Mouse (Mus musculus): ENCODE data around the gene Slc32a1. TPM values are rescaled to one million over a fixed set of nuclear protein-coding genes. Genes with fewer than 3 reads are reported as not detected.

The Slc32a1 gene
- total and polyA plus RNA-seq, 2 experiments from 2014 or later, result not detected

DNA sequence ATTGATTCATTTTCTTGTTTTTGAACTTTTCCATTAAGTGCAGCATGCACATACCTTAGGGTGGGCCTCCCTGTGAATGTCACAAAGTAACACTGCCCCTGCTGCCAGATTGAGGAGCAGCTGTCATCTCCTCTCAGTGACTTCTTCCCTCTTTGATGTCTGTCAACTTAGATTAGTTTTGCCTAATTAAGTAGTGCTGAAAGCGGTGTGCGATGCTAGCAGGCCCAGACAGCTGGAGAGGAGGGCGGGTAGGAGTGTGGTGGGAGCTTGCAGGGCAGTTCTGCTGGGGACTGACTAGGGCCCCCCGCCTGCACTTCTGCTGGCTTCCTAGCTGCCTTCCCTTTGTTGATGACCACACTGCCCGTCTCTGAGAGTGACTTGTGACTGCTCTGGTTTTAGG lies 21.3 kb downstream of the Slc32a1 start:
- no peak overlapping the region for H3K4me2 ChIP-seq (ENCODE audit: low read depth, low read length)
- no peak overlapping the region for H3K9ac ChIP-seq (replicated peaks; ENCODE audit: low read depth, low read length)
- peaks cover 90% of the 10 kb centered on the region for H3K36me3 ChIP-seq (replicated peaks; ENCODE audit: control insufficient read depth, insufficient read depth, low read length)
- H3K4me1 ChIP-seq (ENCODE audit: control insufficient read depth, insufficient read depth), result no peaks in the 10 kb centered on the region
- DNase-seq (ENCODE audit: low spot score), result no peak
- no peak for ATAC-seq (ENCODE audit: insufficient read depth, low read depth)
- no peaks in the 10 kb centered on the region for H3K27me3 ChIP-seq (ENCODE audit: control insufficient read depth, insufficient read depth, low read length)
- H3K9me3 ChIP-seq (replicated peaks; ENCODE audit: control insufficient read depth, low read length), result no peaks in the 10 kb centered on the region
- no peak overlapping the region for H3K4me3 ChIP-seq (ENCODE audit: low read depth, low read length)
- 76% methylated on average over 5 of the region's 5 CpGs for WGBS
- TF ChIP-seq CTCF (IDR thresholded peaks at IDR 0.05; ENCODE audit: low read depth) (no peak), EP300 (IDR thresholded peaks at IDR 0.05; ENCODE audit: low read depth) (no peak)
- no peak overlapping the region for H3K27ac ChIP-seq (ENCODE audit: low read depth)

DNA sequence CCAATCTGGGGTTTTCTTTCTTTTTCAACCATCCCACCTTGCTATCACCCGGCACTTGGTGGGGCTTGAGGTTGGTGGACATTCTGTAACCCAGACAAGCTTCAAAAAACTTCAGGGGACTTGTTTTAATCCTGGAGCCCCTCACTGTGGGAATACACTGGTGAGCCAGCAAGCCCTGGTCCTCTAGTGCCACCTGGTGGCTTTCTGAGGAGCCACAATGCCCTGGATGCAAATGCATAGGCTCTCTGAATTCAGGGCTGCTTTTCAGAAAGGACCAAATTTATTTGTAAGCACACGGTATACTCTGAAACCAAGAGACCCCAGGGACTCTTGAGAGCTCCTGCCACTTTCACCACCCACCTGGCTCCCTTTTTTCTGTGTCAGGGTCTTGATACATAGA lies 31.3 kb downstream of the Slc32a1 start:
- no peak for TF ChIP-seq EP300 (IDR thresholded peaks at IDR 0.05; ENCODE audit: low read depth)
- TF ChIP-seq CTCF (IDR thresholded peaks at IDR 0.05; ENCODE audit: low read depth), result peak; percentile 92
- Histone ChIP-seq H3K4me2 (ENCODE audit: low read depth, low read length) (no peak overlapping the region), H3K27ac (ENCODE audit: low read depth) (no peak overlapping the region), H3K9me3 (replicated peaks; ENCODE audit: control insufficient read depth, low read length) (peaks cover 5% of the 10 kb centered on the region), H3K4me3 (ENCODE audit: low read depth, low read length) (no peak overlapping the region), H3K27me3 (ENCODE audit: control insufficient read depth, insufficient read depth, low read length) (no peaks in the 10 kb centered on the region), H3K4me1 (ENCODE audit: control insufficient read depth, insufficient read depth) (no peaks in the 10 kb centered on the region), H3K36me3 (replicated peaks; ENCODE audit: control insufficient read depth, insufficient read depth, low read length) (peaks cover 39% of the 10 kb centered on the region), H3K9ac (replicated peaks; ENCODE audit: low read depth, low read length) (no peak overlapping the region)
- peak; percentile 52 for DNase-seq (ENCODE audit: low spot score)
- WGBS, result 13% methylated on average over 2 of the region's 2 CpGs
- no peak; the same call in 1 of the 2 replicates for ATAC-seq (ENCODE audit: insufficient read depth, low read depth)

- no peak for TF ChIP-seq EP300 (IDR thresholded peaks at IDR 0.05; ENCODE audit: low read depth)
- no peak for TF ChIP-seq CTCF (IDR thresholded peaks at IDR 0.05; ENCODE audit: low read depth)
- no peak overlapping the region for H3K4me3 ChIP-seq (ENCODE audit: low read depth, low read length)
- H3K9ac ChIP-seq (replicated peaks; ENCODE audit: low read depth, low read length), result no peak overlapping the region
- peaks cover 31% of the 10 kb centered on the region for H3K36me3 ChIP-seq (replicated peaks; ENCODE audit: control insufficient read depth, insufficient read depth, low read length)
- no peak for DNase-seq (ENCODE audit: low spot score)
- no peak overlapping the region for H3K4me2 ChIP-seq (ENCODE audit: low read depth, low read length)
- WGBS, result 89% methylated on average over 2 of the region's 2 CpGs
- no peak overlapping the region for H3K27ac ChIP-seq (ENCODE audit: low read depth)
- H3K27me3 ChIP-seq (ENCODE audit: control insufficient read depth, insufficient read depth, low read length), result no peaks in the 10 kb centered on the region
- no peak for ATAC-seq (ENCODE audit: insufficient read depth, low read depth)
- peaks cover 5% of the 10 kb centered on the region for H3K9me3 ChIP-seq (replicated peaks; ENCODE audit: control insufficient read depth, low read length)
- H3K4me1 ChIP-seq (ENCODE audit: control insufficient read depth, insufficient read depth), result no peaks in the 10 kb centered on the region
Observed at GRCm38 (mm10) chr2:158642587-158642986, 32.0 kb downstream of the Slc32a1 start.

GRCm38 (mm10) chr2:158643791-158644190 lies 33.2 kb downstream of the Slc32a1 start:
- Histone ChIP-seq H3K36me3 (replicated peaks; ENCODE audit: control insufficient read depth, insufficient read depth, low read length) (peaks cover 19% of the 10 kb centered on the region), H3K4me2 (ENCODE audit: low read depth, low read length) (no peak overlapping the region), H3K9ac (replicated peaks; ENCODE audit: low read depth, low read length) (no peak overlapping the region), H3K27me3 (ENCODE audit: control insufficient read depth, insufficient read depth, low read length) (no peaks in the 10 kb centered on the region), H3K4me1 (ENCODE audit: control insufficient read depth, insufficient read depth) (no peaks in the 10 kb centered on the region), H3K27ac (ENCODE audit: low read depth) (no peak overlapping the region), H3K4me3 (ENCODE audit: low read depth, low read length) (no peak overlapping the region), H3K9me3 (replicated peaks; ENCODE audit: control insufficient read depth, low read length) (peaks cover 5% of the 10 kb centered on the region)
- no peak for DNase-seq (ENCODE audit: low spot score)
- ATAC-seq (ENCODE audit: insufficient read depth, low read depth), result no peak
- TF ChIP-seq EP300 (IDR thresholded peaks at IDR 0.05; ENCODE audit: low read depth) (no peak), CTCF (IDR thresholded peaks at IDR 0.05; ENCODE audit: low read depth) (no peak)
- 86% methylated on average over 3 of the region's 3 CpGs for WGBS

GRCm38 (mm10) chr2:158651159-158651908 lies 40.8 kb downstream of the Slc32a1 start:
- Histone ChIP-seq H3K9me3 (replicated peaks; ENCODE audit: control insufficient read depth, low read length) (0 out of 2 replicates have a peak, but pooled peaks cover under 1% of the 10 kb centered on the region), H3K27ac (ENCODE audit: low read depth) (no peak overlapping the region), H3K4me2 (ENCODE audit: low read depth, low read length) (no peak overlapping the region), H3K4me1 (ENCODE audit: control insufficient read depth, insufficient read depth) (no peaks in the 10 kb centered on the region), H3K27me3 (ENCODE audit: control insufficient read depth, insufficient read depth, low read length) (no peaks in the 10 kb centered on the region), H3K36me3 (replicated peaks; ENCODE audit: control insufficient read depth, insufficient read depth, low read length) (no peaks in the 10 kb centered on the region), H3K4me3 (ENCODE audit: low read depth, low read length) (no peak overlapping the region), H3K9ac (replicated peaks; ENCODE audit: low read depth, low read length) (no peak overlapping the region)
- DNase-seq (ENCODE audit: low spot score), result no peak
- TF ChIP-seq EP300 (IDR thresholded peaks at IDR 0.05; ENCODE audit: low read depth) (no peak), CTCF (IDR thresholded peaks at IDR 0.05; ENCODE audit: low read depth) (no peak)
- ATAC-seq (ENCODE audit: insufficient read depth, low read depth), result no peak
- 54% methylated on average over 7 of the region's 7 CpGs for WGBS

DNA sequence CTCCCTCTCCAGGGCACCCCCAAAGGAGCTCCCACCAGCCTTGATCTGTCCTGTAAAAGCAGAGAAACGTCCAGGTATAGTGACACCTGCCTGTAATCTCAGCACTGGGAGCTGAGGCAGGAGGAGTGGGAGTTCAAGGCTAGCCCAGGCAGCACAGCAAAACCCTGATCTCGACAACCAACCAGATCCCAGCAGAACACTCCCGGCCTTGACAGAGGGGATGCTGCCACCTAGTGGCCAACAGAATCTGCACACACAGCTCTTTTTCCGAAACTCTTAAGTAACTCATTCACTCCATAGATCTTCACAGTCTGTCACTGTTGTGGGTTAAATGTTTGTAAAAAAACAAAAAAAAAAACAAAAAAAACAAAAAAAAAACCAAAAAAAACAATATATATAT lies 42.4 kb downstream of the Slc32a1 start:
- H3K27ac ChIP-seq (ENCODE audit: low read depth), result no peak overlapping the region
- H3K4me1 ChIP-seq (ENCODE audit: control insufficient read depth, insufficient read depth), result no peaks in the 10 kb centered on the region
- H3K9ac ChIP-seq (replicated peaks; ENCODE audit: low read depth, low read length), result no peak overlapping the region
- ATAC-seq (ENCODE audit: insufficient read depth, low read depth) (peak; percentile 50; the same call in 1 of the 2 replicates), DNase-seq (ENCODE audit: low spot score) (no peak)
- no peaks in the 10 kb centered on the region for H3K36me3 ChIP-seq (replicated peaks; ENCODE audit: control insufficient read depth, insufficient read depth, low read length)
- 10% methylated on average over 4 of the region's 4 CpGs for WGBS
- no peak overlapping the region for H3K4me2 ChIP-seq (ENCODE audit: low read depth, low read length)
- no peak overlapping the region for H3K4me3 ChIP-seq (ENCODE audit: low read depth, low read length)
- no peaks in the 10 kb centered on the region for H3K9me3 ChIP-seq (replicated peaks; ENCODE audit: control insufficient read depth, low read length)
- TF ChIP-seq CTCF (IDR thresholded peaks at IDR 0.05; ENCODE audit: low read depth), result peak; percentile 87
- TF ChIP-seq EP300 (IDR thresholded peaks at IDR 0.05; ENCODE audit: low read depth), result no peak
- no peaks in the 10 kb centered on the region for H3K27me3 ChIP-seq (ENCODE audit: control insufficient read depth, insufficient read depth, low read length)

Data from heart, postnatal 0 days (tissue).